Mouse (Mus musculus): ENCODE data around the gene Asic4.

DNA sequence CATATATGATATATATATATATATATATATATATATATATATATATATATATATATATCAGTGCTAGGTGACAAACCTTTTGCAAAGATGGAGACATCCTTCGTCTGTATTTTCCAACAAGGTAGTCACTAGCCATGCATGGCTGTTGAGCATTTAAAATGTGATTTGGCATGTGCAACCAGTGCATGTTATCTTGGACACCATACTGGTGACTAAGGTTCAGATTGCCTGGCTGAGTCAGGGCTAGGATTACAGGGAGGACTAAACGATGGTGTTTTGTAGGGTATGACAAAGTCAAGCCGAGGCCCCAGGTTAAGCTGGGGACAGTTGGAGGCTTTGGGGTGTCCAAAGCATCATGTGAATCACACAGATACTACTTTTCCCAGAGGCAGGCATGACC is 5.2 kb downstream of the Asic4 start:
- no peak for TF ChIP-seq TAL1 (IDR thresholded peaks at IDR 0.05; ENCODE audit: low read length)
- TF ChIP-seq GATA1 (IDR thresholded peaks at IDR 0.05; ENCODE audit: low read length): no peak

All from erythroblast, embryonic 14.5 days (primary cell).